Mouse (Mus musculus): ENCODE data around the gene Parn. TPM values are rescaled to one million over a fixed set of nuclear protein-coding genes. Genes with fewer than 3 reads are reported as not detected.

Parn gene
- polyA plus RNA-seq, 1 experiment, result 15.8 TPM

GRCm38 (mm10) chr16:13588182-13589048 lies 79.6 kb downstream of the Parn start:
- no peak for TF ChIP-seq USF1 (IDR thresholded peaks at IDR 0.05; ENCODE audit: low read depth)
- TF ChIP-seq MYOG (IDR thresholded peaks at IDR 0.05; ENCODE audit: control insufficient read depth, extremely low read depth, insufficient read length), result no peak
- TF ChIP-seq CEBPB (IDR thresholded peaks at IDR 0.05; ENCODE audit: low read depth), result no peak
- no peak for TF ChIP-seq MAX (IDR thresholded peaks at IDR 0.05)
- no peak for TF ChIP-seq CTCF (IDR thresholded peaks at IDR 0.05; ENCODE audit: control insufficient read depth, insufficient read depth, insufficient read length)
- no peak for TF ChIP-seq MYOD1 (IDR thresholded peaks at IDR 0.05; ENCODE audit: control insufficient read depth, insufficient read length, low read depth)
- no peak for TF ChIP-seq FOSL1 (IDR thresholded peaks at IDR 0.05; ENCODE audit: insufficient read depth, low read length, poor library complexity, severe bottlenecking)
- Histone ChIP-seq H3K27me3 (ENCODE audit: control insufficient read depth, insufficient read depth, insufficient read length) (no peaks in the 10 kb centered on the region), H3ac (ENCODE audit: control insufficient read depth, insufficient read length, low read depth) (no peak overlapping the region), H3K79me3 (ENCODE audit: low read depth) (no peaks in the 10 kb centered on the region), H3K79me2 (ENCODE audit: control insufficient read depth, insufficient read depth) (no peaks in the 10 kb centered on the region), H3K36me3 (ENCODE audit: control insufficient read depth, insufficient read depth) (peaks cover 3% of the 10 kb centered on the region), H3K4me3 (ENCODE audit: insufficient read depth, poor library complexity, severe bottlenecking) (no peak overlapping the region)

GRCm38 (mm10) chr16:13585234-13585633 lies 82.7 kb downstream of the Parn start:
- no peaks in the 10 kb centered on the region for H3K79me3 ChIP-seq (ENCODE audit: low read depth)
- no peaks in the 10 kb centered on the region for H3K79me2 ChIP-seq (ENCODE audit: control insufficient read depth, insufficient read depth)
- H3K4me3 ChIP-seq (ENCODE audit: insufficient read depth, poor library complexity, severe bottlenecking), result no peak overlapping the region
- H3ac ChIP-seq (ENCODE audit: control insufficient read depth, insufficient read length, low read depth), result no peak overlapping the region
- TF ChIP-seq MAX (IDR thresholded peaks at IDR 0.05), result no peak
- TF ChIP-seq CTCF (IDR thresholded peaks at IDR 0.05; ENCODE audit: control insufficient read depth, insufficient read depth, insufficient read length), result no peak
- TF ChIP-seq MYOD1 (IDR thresholded peaks at IDR 0.05; ENCODE audit: control insufficient read depth, insufficient read length, low read depth), result no peak
- no peak for TF ChIP-seq CEBPB (IDR thresholded peaks at IDR 0.05; ENCODE audit: low read depth)
- TF ChIP-seq MYOG (IDR thresholded peaks at IDR 0.05; ENCODE audit: control insufficient read depth, extremely low read depth, insufficient read length), result no peak
- TF ChIP-seq USF1 (IDR thresholded peaks at IDR 0.05; ENCODE audit: low read depth), result no peak
- no peak for TF ChIP-seq FOSL1 (IDR thresholded peaks at IDR 0.05; ENCODE audit: insufficient read depth, low read length, poor library complexity, severe bottlenecking)
- peaks cover 3% of the 10 kb centered on the region for H3K36me3 ChIP-seq (ENCODE audit: control insufficient read depth, insufficient read depth)
- H3K27me3 ChIP-seq (ENCODE audit: control insufficient read depth, insufficient read depth, insufficient read length), result no peaks in the 10 kb centered on the region

GRCm38 (mm10) chr16:13580784-13581183 lies 87.2 kb downstream of the Parn start:
- TF ChIP-seq MYOD1 (IDR thresholded peaks at IDR 0.05; ENCODE audit: control insufficient read depth, insufficient read length, low read depth), result no peak
- TF ChIP-seq FOSL1 (IDR thresholded peaks at IDR 0.05; ENCODE audit: insufficient read depth, low read length, poor library complexity, severe bottlenecking), result no peak
- TF ChIP-seq CEBPB (IDR thresholded peaks at IDR 0.05; ENCODE audit: low read depth), result no peak
- TF ChIP-seq MYOG (IDR thresholded peaks at IDR 0.05; ENCODE audit: control insufficient read depth, extremely low read depth, insufficient read length), result no peak
- TF ChIP-seq CTCF (IDR thresholded peaks at IDR 0.05; ENCODE audit: control insufficient read depth, insufficient read depth, insufficient read length), result no peak
- no peak for TF ChIP-seq USF1 (IDR thresholded peaks at IDR 0.05; ENCODE audit: low read depth)
- no peak for TF ChIP-seq MAX (IDR thresholded peaks at IDR 0.05)
- H3K79me3 ChIP-seq (ENCODE audit: low read depth), result no peaks in the 10 kb centered on the region
- H3ac ChIP-seq (ENCODE audit: control insufficient read depth, insufficient read length, low read depth), result no peak overlapping the region
- H3K36me3 ChIP-seq (ENCODE audit: control insufficient read depth, insufficient read depth), result no peaks in the 10 kb centered on the region
- no peaks in the 10 kb centered on the region for H3K27me3 ChIP-seq (ENCODE audit: control insufficient read depth, insufficient read depth, insufficient read length)
- H3K79me2 ChIP-seq (ENCODE audit: control insufficient read depth, insufficient read depth), result no peaks in the 10 kb centered on the region
- H3K4me3 ChIP-seq (ENCODE audit: insufficient read depth, poor library complexity, severe bottlenecking), result no peak overlapping the region

- Histone ChIP-seq H3K36me3 (ENCODE audit: control insufficient read depth, insufficient read depth) (no peaks in the 10 kb centered on the region), H3K27me3 (ENCODE audit: control insufficient read depth, insufficient read depth, insufficient read length) (no peaks in the 10 kb centered on the region), H3K79me3 (ENCODE audit: low read depth) (no peaks in the 10 kb centered on the region), H3ac (ENCODE audit: control insufficient read depth, insufficient read length, low read depth) (no peak overlapping the region), H3K4me3 (ENCODE audit: insufficient read depth, poor library complexity, severe bottlenecking) (no peak overlapping the region), H3K79me2 (ENCODE audit: control insufficient read depth, insufficient read depth) (no peaks in the 10 kb centered on the region)
- no peak for TF ChIP-seq CEBPB (IDR thresholded peaks at IDR 0.05; ENCODE audit: low read depth)
- no peak for TF ChIP-seq MAX (IDR thresholded peaks at IDR 0.05)
- TF ChIP-seq CTCF (IDR thresholded peaks at IDR 0.05; ENCODE audit: control insufficient read depth, insufficient read depth, insufficient read length), result no peak
- no peak for TF ChIP-seq MYOG (IDR thresholded peaks at IDR 0.05; ENCODE audit: control insufficient read depth, extremely low read depth, insufficient read length)
- TF ChIP-seq USF1 (IDR thresholded peaks at IDR 0.05; ENCODE audit: low read depth), result no peak
- TF ChIP-seq MYOD1 (IDR thresholded peaks at IDR 0.05; ENCODE audit: control insufficient read depth, insufficient read length, low read depth), result no peak
- no peak for TF ChIP-seq FOSL1 (IDR thresholded peaks at IDR 0.05; ENCODE audit: insufficient read depth, low read length, poor library complexity, severe bottlenecking)
These were observed 88.0 kb downstream of the Parn start for GRCm38 (mm10) chr16:13580016-13580415.

- no peak for TF ChIP-seq USF1 (IDR thresholded peaks at IDR 0.05; ENCODE audit: low read depth)
- Histone ChIP-seq H3K27me3 (ENCODE audit: control insufficient read depth, insufficient read depth, insufficient read length) (no peaks in the 10 kb centered on the region), H3K4me3 (ENCODE audit: insufficient read depth, poor library complexity, severe bottlenecking) (no peak overlapping the region), H3K79me3 (ENCODE audit: low read depth) (no peaks in the 10 kb centered on the region), H3K79me2 (ENCODE audit: control insufficient read depth, insufficient read depth) (no peaks in the 10 kb centered on the region), H3K36me3 (ENCODE audit: control insufficient read depth, insufficient read depth) (no peaks in the 10 kb centered on the region), H3ac (ENCODE audit: control insufficient read depth, insufficient read length, low read depth) (no peak overlapping the region)
These were observed 92.7 kb downstream of the Parn start for GRCm38 (mm10) chr16:13575306-13575705.

GRCm38 (mm10) chr16:13568280-13568679 lies 99.7 kb downstream of the Parn start:
- no peaks in the 10 kb centered on the region for H3K79me3 ChIP-seq (ENCODE audit: low read depth)
- no peaks in the 10 kb centered on the region for H3K79me2 ChIP-seq (ENCODE audit: control insufficient read depth, insufficient read depth)
- TF ChIP-seq MYOD1 (IDR thresholded peaks at IDR 0.05; ENCODE audit: control insufficient read depth, insufficient read length, low read depth) (no peak), USF1 (IDR thresholded peaks at IDR 0.05; ENCODE audit: low read depth) (no peak), CEBPB (IDR thresholded peaks at IDR 0.05; ENCODE audit: low read depth) (no peak), CTCF (IDR thresholded peaks at IDR 0.05; ENCODE audit: control insufficient read depth, insufficient read depth, insufficient read length) (no peak), MAX (IDR thresholded peaks at IDR 0.05) (no peak), FOSL1 (IDR thresholded peaks at IDR 0.05; ENCODE audit: insufficient read depth, low read length, poor library complexity, severe bottlenecking) (no peak)
- no peak overlapping the region for H3ac ChIP-seq (ENCODE audit: control insufficient read depth, insufficient read length, low read depth)
- no peak overlapping the region for H3K4me3 ChIP-seq (ENCODE audit: insufficient read depth, poor library complexity, severe bottlenecking)
- no peaks in the 10 kb centered on the region for H3K27me3 ChIP-seq (ENCODE audit: control insufficient read depth, insufficient read depth, insufficient read length)
- no peaks in the 10 kb centered on the region for H3K36me3 ChIP-seq (ENCODE audit: control insufficient read depth, insufficient read depth)

Measured in C2C12 (cell line).